Mouse (Mus musculus) hindbrain, embryonic 14.5 days (tissue): ENCODE measurements around the gene Gga1. TPM values are rescaled to one million over a fixed set of nuclear protein-coding genes. Genes with fewer than 3 reads are reported as not detected.

Source experiments
- ATAC-seq: fragments of 200-750 bp; cut with Nextera tagmentation; 2 replicates; pipeline ENCODE4 v1.8.0; 2017; ENCODE audit warnings: moderate number of reproducible peaks, mild to moderate bottlenecking, moderate TSS enrichment, moderate library complexity; ENCODE audit not compliant: low FRiP score
- DNase-seq: peaks from one replicate; pipeline ENCODE4 v3.0.0-alpha.2; 2015; ENCODE audit warnings: low spot score
- H3K27ac ChIP-seq: fragments of 300-500 bp; sonication (generic); 2 replicates; pipeline ENCODE4 v1.5.1; 2014; ENCODE audit warnings: mild to moderate bottlenecking, moderate library complexity
- H3K27me3 ChIP-seq: fragments of 300-500 bp; sonication (generic); 2 replicates; pipeline ENCODE4 v1.6.1; 2014; ENCODE audit warnings: mild to moderate bottlenecking, low read length, mixed read lengths; ENCODE audit not compliant: control insufficient read depth, insufficient read depth
- H3K36me3 ChIP-seq: fragments of 300-500 bp; sonication (generic); replicated peaks from 2 replicates; pipeline ENCODE4 v1.6.1; 2014; ENCODE audit not compliant: control insufficient read depth, insufficient read depth
- H3K4me1 ChIP-seq: fragments of 300-500 bp; sonication (generic); replicated peaks from 2 replicates; pipeline ENCODE4 v1.6.1; 2014; ENCODE audit warnings: antibody characterized with exemption, low read length, mixed read lengths; ENCODE audit not compliant: control insufficient read depth, insufficient read depth
- H3K4me2 ChIP-seq: fragments of 300-500 bp; sonication (generic); replicated peaks from 2 replicates; pipeline ENCODE4 v1.6.1; 2014; ENCODE audit warnings: mild to moderate bottlenecking, moderate library complexity
- H3K4me3 ChIP-seq: fragments of 300-500 bp; sonication (generic); replicated peaks from 2 replicates; pipeline ENCODE4 v1.5.1; 2014; ENCODE audit warnings: mild to moderate bottlenecking, low read length
- H3K9ac ChIP-seq: fragments of 300-500 bp; sonication (generic); 2 replicates; pipeline ENCODE4 v1.6.1; 2014
- H3K9me3 ChIP-seq: fragments of 300-500 bp; sonication (generic); 2 replicates; pipeline ENCODE4 v1.6.1; 2016; ENCODE audit warnings: low read length; ENCODE audit not compliant: control insufficient read depth
- WGBS: fragments of 180-500 bp; shearing (Covaris S2); extraction: QIAGEN DNeasy Blood & Tissue Kit; methylation state at CpG from one replicate; pipeline ENCODE4 v1.1.7; 2014; 5-methylcytosine and 5-hydroxymethylcytosine counted together
- polyA plus RNA-seq: library from polyadenylated mRNA; unstranded; fragments of >200 nt; fragmentation: Nextera tagmentation; extraction: Ambion mirVana; gene quantifications from 2 replicates; pipeline ENCODE4 v1.2.1, GENCODE M21; 2014

Gene Gga1
- polyA plus RNA-seq, 1 experiment from 2014 or later = 43.0 TPM

DNA sequence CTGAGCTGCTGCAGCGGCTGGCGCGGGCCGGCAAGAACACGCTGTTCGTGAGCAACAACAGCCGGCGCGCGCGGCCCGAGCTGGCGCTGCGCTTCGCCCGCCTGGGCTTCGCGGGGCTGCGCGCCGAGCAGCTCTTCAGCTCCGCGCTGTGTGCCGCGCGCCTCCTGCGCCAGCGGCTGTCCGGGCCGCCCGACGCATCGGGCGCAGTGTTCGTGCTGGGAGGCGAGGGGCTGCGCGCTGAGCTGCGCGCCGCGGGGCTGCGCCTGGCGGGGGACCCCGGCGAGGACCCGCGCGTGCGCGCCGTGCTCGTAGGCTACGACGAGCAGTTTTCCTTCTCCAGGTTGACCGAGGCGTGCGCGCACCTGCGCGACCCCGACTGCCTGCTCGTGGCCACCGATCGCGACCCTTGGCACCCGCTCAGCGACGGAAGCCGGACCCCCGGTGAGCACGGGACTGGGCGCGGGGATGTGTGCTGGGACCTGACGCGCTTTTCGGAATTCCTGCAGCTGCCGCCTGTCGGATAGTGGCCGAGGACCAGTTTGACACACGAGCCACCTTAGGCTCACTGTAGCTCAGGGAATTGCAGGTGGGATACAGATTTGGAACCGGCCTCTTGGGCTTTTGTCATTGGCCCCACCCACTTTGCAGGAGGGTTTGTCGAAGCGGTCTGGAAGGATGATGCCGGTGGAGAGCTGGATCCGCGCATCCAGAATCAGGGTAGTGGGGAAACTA is 37.3 kb downstream of the Gga1 start:
- peak overlapping the region; percentile 93 for H3K4me2 ChIP-seq
- H3K36me3 ChIP-seq = peaks cover 10% of the 10 kb centered on the region
- peak overlapping the region; percentile 86 for H3K4me3 ChIP-seq
- DNase-seq (peak; percentile 69), ATAC-seq (peak; percentile 70)
- H3K9me3 ChIP-seq = no peaks in the 10 kb centered on the region
- H3K4me1 ChIP-seq = peaks cover 28% of the 10 kb centered on the region
- peak overlapping the region; percentile 87 for H3K9ac ChIP-seq
- WGBS = 0% methylated on average over 82 of the region's 87 CpGs
- H3K27me3 ChIP-seq = no peaks in the 10 kb centered on the region
- peak overlapping the region; percentile 98 for H3K27ac ChIP-seq

DNA sequence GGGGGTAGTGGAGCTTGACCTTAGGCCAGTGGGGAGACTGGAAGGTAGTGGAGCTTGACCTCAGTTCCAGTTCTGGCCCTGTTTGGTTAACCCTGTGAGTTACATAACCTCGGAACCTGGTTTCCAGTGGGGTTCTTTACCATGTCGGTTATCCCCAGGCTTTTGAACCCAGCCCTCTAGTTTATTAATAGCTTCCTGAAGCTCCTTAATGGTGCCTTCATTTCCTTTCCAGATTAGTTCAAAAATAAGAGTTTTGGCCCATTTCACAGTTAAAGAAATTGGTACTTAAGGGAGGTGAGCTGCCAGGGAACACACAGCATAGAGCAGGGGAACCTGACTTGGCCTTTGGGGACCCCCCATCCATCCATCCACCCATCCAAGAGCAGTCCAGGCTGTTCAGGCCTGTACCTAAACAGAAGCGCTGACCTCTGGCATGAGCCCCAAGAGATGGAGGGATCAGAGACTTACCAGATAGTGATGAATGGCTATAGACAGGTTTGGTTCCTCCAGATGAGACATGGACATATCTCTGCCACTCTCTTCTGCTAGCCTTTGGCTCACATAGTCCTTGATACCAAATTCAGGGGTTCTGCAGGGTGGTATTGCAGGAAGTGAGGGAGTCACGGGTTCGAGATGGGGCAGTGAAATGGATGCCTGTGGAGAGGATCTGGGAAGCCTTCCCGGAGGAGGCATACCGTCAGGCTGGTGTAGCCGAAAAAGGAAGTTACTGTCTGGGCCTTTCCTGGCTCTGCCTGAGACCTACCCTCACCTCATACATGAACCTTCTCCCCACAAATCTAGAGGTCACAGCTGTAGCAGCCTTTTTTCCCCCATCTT is 38.1 kb downstream of the Gga1 start:
- H3K27ac ChIP-seq = peak overlapping the region; percentile 98
- ATAC-seq = no peak
- peaks cover 28% of the 10 kb centered on the region for H3K4me1 ChIP-seq
- no peaks in the 10 kb centered on the region for H3K27me3 ChIP-seq
- peaks cover 14% of the 10 kb centered on the region for H3K36me3 ChIP-seq
- DNase-seq = no peak
- H3K4me2 ChIP-seq = peak overlapping the region; percentile 93
- 46% methylated on average over 8 of the region's 8 CpGs for WGBS
- H3K9me3 ChIP-seq = no peaks in the 10 kb centered on the region
- peak overlapping the region; percentile 87 for H3K9ac ChIP-seq
- H3K4me3 ChIP-seq = peak overlapping the region; percentile 86

DNA sequence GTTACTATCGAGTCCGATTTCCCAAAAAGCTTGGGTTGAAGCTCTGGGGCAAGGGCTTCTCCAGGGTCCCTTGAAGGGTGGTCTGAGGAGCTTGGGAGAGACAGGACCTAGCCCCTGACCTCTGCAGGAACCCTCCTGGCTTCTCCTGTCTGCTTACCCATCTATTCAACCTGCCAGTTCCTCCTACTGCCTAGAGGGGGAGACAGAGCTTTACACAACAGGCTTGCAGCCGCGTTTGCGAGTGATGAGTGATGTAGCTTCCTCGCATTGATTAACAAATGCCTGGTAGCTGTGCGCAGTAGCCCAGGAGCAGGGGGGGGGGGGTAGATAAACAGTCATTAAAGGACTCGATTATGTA is 38.6 kb downstream of the Gga1 start:
- Histone ChIP-seq H3K4me1 (peaks cover 28% of the 10 kb centered on the region), H3K36me3 (peaks cover 14% of the 10 kb centered on the region)
- ATAC-seq = 0 out of 2 replicates have a peak, but pooled peaks have one; percentile 12

DNA sequence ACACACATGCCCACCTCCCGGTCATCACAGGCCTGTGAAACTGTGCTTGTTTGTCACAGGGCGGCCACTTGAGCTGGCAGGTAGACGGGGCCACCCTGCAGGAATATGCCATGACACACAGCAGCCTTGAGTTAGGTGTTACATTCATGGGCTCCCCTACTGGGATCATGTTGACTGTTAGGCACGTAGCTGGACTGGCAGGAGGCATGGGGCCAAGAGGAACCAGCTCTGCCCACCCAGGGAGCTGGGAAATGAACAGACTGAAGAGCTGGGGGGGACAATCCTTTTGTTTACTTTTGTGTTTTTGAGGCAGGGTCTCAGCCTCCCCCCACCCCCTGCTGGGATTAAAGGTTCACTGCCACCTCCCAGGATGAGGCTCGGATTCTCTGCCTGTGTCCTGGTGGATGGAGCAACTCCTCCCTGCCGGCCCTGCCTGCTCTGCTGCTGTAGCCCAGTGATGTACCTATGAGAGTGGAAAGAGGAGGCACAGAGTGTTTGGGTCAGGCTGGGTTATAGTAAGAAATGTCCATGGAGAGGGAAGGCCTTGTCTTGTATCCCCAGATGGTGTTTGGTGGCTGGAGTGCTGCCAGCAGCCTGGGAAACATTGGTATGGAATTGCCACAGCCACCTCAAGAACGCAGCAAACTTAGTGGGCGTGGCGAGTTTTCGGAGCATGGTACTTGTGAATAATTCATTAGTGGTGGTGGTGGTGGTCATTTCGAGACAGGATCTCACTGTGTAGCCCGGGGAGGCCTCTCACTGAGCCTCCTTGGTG is 39.2 kb downstream of the Gga1 start:
- DNase-seq (no peak), ATAC-seq (0 out of 2 replicates have a peak, but pooled peaks have one; percentile 1)
- peak overlapping the region; percentile 66 for H3K27ac ChIP-seq
- H3K36me3 ChIP-seq = peaks cover 14% of the 10 kb centered on the region
- peak overlapping the region; percentile 87 for H3K9ac ChIP-seq
- H3K27me3 ChIP-seq = no peaks in the 10 kb centered on the region
- H3K4me3 ChIP-seq = peak overlapping the region; percentile 86
- 29% methylated on average over 12 of the region's 12 CpGs for WGBS
- H3K9me3 ChIP-seq = no peaks in the 10 kb centered on the region
- H3K4me2 ChIP-seq = peak overlapping the region; percentile 93
- peaks cover 28% of the 10 kb centered on the region for H3K4me1 ChIP-seq

More for the DNA sequence above, 38.6 kb downstream of the Gga1 start:
- Histone ChIP-seq H3K27me3 (no peaks in the 10 kb centered on the region), H3K9ac (peak overlapping the region; percentile 87), H3K4me3 (peak overlapping the region; percentile 86), H3K4me2 (peak overlapping the region; percentile 93), H3K27ac (peak overlapping the region; percentile 66), H3K9me3 (no peaks in the 10 kb centered on the region)
- WGBS = 8% methylated on average over 8 of the region's 8 CpGs
- DNase-seq = peak; percentile 82

DNA sequence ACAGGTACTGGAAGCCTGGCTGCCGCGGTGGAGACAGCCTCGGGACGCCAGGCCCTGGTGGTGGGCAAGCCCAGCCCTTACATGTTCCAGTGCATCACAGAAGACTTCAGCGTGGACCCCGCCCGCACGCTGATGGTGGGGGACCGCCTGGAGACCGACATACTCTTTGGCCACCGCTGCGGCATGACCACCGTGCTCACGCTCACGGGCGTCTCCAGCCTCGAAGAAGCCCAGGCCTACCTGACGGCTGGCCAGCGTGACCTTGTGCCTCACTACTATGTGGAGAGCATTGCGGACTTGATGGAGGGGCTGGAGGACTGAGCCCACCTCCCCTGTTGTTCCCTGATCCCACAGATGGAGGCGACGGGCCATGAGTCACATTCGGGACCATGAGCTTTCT is 41.1 kb downstream of the Gga1 start:
- Histone ChIP-seq H3K36me3 (peaks cover 14% of the 10 kb centered on the region), H3K9me3 (no peaks in the 10 kb centered on the region), H3K27me3 (no peaks in the 10 kb centered on the region), H3K4me2 (no peak overlapping the region), H3K9ac (no peak overlapping the region), H3K27ac (no peak overlapping the region), H3K4me3 (no peak overlapping the region), H3K4me1 (peaks cover 26% of the 10 kb centered on the region)
- ATAC-seq (no peak), DNase-seq (no peak)
- WGBS = 94% methylated on average over 23 of the region's 23 CpGs

DNA sequence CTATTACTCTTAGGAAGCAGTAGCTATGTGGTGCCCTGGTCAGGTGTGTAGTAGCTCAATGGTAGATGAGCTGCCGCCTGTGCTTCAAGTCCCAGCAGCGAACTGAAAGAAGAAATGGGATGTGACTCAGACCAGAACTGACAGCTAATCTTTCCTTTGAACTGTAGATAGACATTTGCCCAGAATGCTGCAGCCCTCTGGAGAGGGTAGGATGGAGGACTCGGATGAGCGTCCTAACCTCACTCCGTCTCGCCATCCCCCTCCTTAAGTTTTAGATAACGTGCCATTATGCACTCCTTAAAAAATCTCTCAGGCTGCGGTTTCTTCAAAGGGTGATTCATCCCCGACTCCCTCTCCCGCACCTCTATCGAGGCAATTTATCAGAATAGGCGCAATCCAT is 42.9 kb downstream of the Gga1 start:
- Histone ChIP-seq H3K27me3 (no peaks in the 10 kb centered on the region), H3K4me2 (no peak overlapping the region), H3K9me3 (no peaks in the 10 kb centered on the region), H3K36me3 (peaks cover 14% of the 10 kb centered on the region), H3K4me1 (peaks cover 20% of the 10 kb centered on the region), H3K9ac (no peak overlapping the region), H3K27ac (no peak overlapping the region), H3K4me3 (no peak overlapping the region)
- DNase-seq (no peak), ATAC-seq (no peak)
- 80% methylated on average over 12 of the region's 12 CpGs for WGBS

DNA sequence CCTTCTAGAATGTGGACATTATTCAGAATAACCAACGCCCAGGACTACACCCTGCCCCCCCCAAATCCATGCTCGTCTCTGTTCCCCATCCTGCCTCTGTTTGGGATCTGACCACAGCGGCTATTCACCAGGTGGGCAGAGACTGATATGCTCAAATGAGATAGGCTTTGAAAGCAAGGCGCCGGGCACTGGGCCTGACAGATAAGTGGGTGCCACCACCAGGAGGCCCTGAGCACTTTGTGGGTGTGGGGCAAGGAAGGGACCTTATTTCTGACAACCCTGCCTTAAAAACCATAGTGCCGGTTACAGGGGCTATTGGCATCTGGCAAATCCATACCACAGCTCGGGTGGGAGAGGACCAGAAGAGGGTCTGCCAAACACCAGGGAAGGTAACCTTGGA is 45.7 kb downstream of the Gga1 start:
- Histone ChIP-seq H3K9me3 (no peaks in the 10 kb centered on the region), H3K4me3 (no peak overlapping the region), H3K36me3 (peaks cover 14% of the 10 kb centered on the region), H3K9ac (no peak overlapping the region), H3K27me3 (peaks cover 11% of the 10 kb centered on the region), H3K27ac (no peak overlapping the region), H3K4me2 (no peak overlapping the region), H3K4me1 (peaks cover 12% of the 10 kb centered on the region)
- 88% methylated on average over 7 of the region's 7 CpGs for WGBS
- DNase-seq = no peak
- no peak for ATAC-seq

DNA sequence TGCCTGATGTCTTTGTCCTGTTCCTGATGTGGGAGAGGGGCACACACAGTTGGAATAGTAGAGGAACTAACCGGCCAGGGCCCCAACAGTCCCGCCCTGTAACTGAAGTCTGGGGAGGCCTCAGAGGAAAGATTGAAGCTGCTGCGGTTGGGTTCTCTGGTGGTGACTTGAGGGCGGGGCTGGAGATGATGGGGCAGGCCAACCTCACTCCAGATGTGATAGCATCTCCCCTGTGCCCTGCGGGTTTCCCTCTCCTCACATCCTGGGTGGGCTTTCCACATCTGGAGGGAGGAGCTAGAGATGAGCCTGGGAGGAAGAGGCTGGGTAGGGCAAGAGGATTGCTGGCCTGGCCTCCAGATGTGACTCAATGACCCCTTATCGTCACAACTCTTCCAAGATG is 46.6 kb downstream of the Gga1 start:
- no peak for DNase-seq

DNA sequence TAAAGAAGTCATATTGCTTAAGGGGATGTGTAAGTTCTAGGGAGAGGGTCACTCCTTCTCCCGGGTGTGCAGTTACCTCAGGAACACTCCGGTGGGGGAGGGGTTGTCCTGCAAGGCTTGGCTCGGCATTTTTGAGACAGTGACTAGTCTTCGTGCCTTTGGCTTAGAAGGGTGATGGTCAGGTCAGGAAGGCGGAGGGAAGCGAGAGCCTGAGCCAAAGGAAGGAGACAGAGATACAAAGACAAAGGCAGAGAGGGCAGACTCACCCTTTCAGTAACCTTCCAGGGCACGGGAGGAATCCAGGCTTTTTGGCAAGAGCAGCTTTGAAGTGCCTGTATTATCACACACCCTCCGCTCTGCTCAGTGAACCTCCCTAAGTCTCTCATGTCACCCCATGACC is 48.1 kb downstream of the Gga1 start:
- H3K4me2 ChIP-seq = no peak overlapping the region
- DNase-seq = no peak
- no peak overlapping the region for H3K9ac ChIP-seq
- peaks cover 15% of the 10 kb centered on the region for H3K27me3 ChIP-seq
- H3K9me3 ChIP-seq = no peaks in the 10 kb centered on the region
- no peak for ATAC-seq
- WGBS = 35% methylated on average over 8 of the region's 8 CpGs
- H3K4me3 ChIP-seq = no peak overlapping the region
- H3K36me3 ChIP-seq = no peaks in the 10 kb centered on the region
- no peak overlapping the region for H3K27ac ChIP-seq
- H3K4me1 ChIP-seq = peaks cover 17% of the 10 kb centered on the region

More for the DNA sequence above, 46.6 kb downstream of the Gga1 start:
- H3K4me1 ChIP-seq = peaks cover 17% of the 10 kb centered on the region
- no peak overlapping the region for H3K4me2 ChIP-seq
- peaks cover 8% of the 10 kb centered on the region; the same call in 1 of the 2 replicates for H3K36me3 ChIP-seq
- ATAC-seq = no peak
- peaks cover 15% of the 10 kb centered on the region for H3K27me3 ChIP-seq
- WGBS = 80% methylated on average over 6 of the region's 6 CpGs
- H3K9me3 ChIP-seq = no peaks in the 10 kb centered on the region
- H3K9ac ChIP-seq = no peak overlapping the region
- H3K4me3 ChIP-seq = no peak overlapping the region
- no peak overlapping the region for H3K27ac ChIP-seq
